In genomic region chr2:21091058-21091971, GRCm38 (mm10) we compare ENCODE assay signal across 8 mouse cellular contexts.
DNase-seq lines count a peak whose midpoint lies in the region; ATAC-seq lines count a peak whose summit lies in the region.

No protein-coding gene starts in this region.

- peak; percentile 95 for ATAC-seq in granulocyte monocyte progenitor cell, adult 5-6 weeks (replicated peaks; ENCODE audit: poor library complexity, severe bottlenecking)
- no peak for ATAC-seq in activated CD4-positive, CD25-positive, alpha-beta regulatory T cell, adult 4 months

- DNase-seq in heart, postnatal 4 days = peak; percentile 22
- DNase-seq in heart, adult 9 months (ENCODE audit: low spot score in 2 of 2) = no peak
- peak; percentile 3 for DNase-seq in c-Kit-positive CD71-positive TER-119-positive erythroid progenitor cells, embryonic 14.5 days (ENCODE audit: low spot score)
- DNase-seq in layer of hippocampus, adult 9-11 months = peak; percentile 78
- peak; percentile 23 for DNase-seq in right cerebral cortex, postnatal 25 days
- no peak for DNase-seq in thymus, postnatal 14 days

Comparison
In these comparisons a context has a peak if more than half of its experiments do, and no peak if none do; other contexts are left out.
1. DNase-seq: peak in heart, postnatal 4 days (single experiment), c-Kit-positive CD71-positive TER-119-positive erythroid progenitor cells, embryonic 14.5 days (single experiment), layer of hippocampus, adult 9-11 months (single experiment) and right cerebral cortex, postnatal 25 days (single experiment); none in heart, adult 9 months (0 of 2) and thymus, postnatal 14 days (single experiment).